9 mouse cellular contexts compared by ENCODE assay signal in the genomic region with DNA sequence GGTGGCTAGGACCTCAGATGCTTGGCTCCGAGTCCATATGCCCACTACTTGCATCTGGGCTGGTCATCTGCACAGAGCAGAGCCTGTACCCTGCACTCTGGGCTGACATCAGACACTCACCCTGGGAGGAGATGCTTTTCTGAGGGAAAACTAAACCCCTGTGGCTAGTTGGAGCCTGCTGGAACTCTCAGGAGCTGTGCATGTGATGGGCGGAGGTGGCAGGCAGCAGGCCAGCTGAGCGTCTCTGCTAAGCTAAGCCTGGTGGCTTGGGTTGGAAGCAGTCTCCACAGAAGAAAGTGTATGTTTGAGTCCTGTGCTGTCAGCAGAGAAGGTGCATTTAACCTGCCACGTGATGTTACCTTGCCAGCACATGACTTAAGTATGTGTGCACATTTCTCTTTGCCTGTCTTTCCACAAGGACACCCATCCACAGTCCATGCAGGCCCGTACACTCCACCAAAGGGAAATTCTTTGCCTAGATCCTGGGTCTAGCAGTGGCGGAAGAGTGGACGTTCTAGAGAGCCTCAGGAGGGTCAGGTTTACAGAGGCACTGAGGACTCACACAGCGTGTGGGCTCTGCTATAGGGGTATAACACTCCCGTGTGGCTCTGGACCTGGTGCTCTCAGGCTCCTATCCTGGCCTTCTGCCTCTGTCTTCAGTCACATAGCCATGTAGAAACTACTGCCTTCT. TPM values are rescaled to one million over a fixed set of nuclear protein-coding genes. Genes with fewer than 3 reads are reported as not detected.
DNase-seq lines count a peak whose midpoint lies in the region; ATAC-seq and TF ChIP-seq lines count a peak whose summit lies in the region.
"Had no signal": no experiment of that assay in that cellular context is flagged by ENCODE, and none has a peak within 500 bp of the region (broad histone marks: within the 10 kb centered on the region; RNA-seq: fewer than 3 reads in every experiment).

No protein-coding gene starts in this region.

- peaks cover 17% of the 10 kb centered on the region; the same call in 1 of the 2 replicates for H3K4me1 ChIP-seq in kidney, postnatal 0 days (replicated peaks; ENCODE audit: insufficient read depth, low read length)
- H3K4me1 ChIP-seq in kidney, embryonic 14.5 days (ENCODE audit: control insufficient read depth, insufficient read depth, low read length): peaks cover 14% of the 10 kb centered on the region

- peak overlapping the region; percentile 87 for H3K27ac ChIP-seq in kidney, postnatal 0 days
- H3K27ac ChIP-seq in gastrocnemius, adult 2 months: peak overlapping the region; percentile 84
- H3K27ac ChIP-seq in left cerebral cortex, adult 2 months: peak overlapping the region; percentile 87
- H3K27ac ChIP-seq in kidney, embryonic 14.5 days (ENCODE audit: low read depth, low read length): no peak overlapping the region

- no peak for DNase-seq in kidney, postnatal 0 days (ENCODE audit: low spot score)
- no peak for DNase-seq in kidney, adult 8-10 months
- peak; percentile 87 for DNase-seq in brain, adult 2 months (ENCODE audit: low read depth, low spot score)
- peak; percentile 83 for DNase-seq in gastrocnemius, adult 2 months
- DNase-seq in left cerebral cortex, adult 2 months (ENCODE audit: extremely low spot score in 1 of 2, low spot score in 2 of 2): peak; percentile 34 to 63
- no peak for DNase-seq in thymus, postnatal 25 days
- no peak for DNase-seq in urinary bladder, postnatal 4 days (ENCODE audit: low spot score in 2 of 2)

- H3K9me3 ChIP-seq in kidney, postnatal 0 days (replicated peaks; ENCODE audit: low read length): no peaks in the 10 kb centered on the region
- H3K9me3 ChIP-seq in kidney, embryonic 14.5 days (ENCODE audit: control insufficient read depth, low read length): no peaks in the 10 kb centered on the region
- H3K9me3 ChIP-seq: embryonic facial prominence, embryonic 12.5 days had no signal

- ATAC-seq in kidney, postnatal 0 days (replicated peaks; ENCODE audit: low FRiP score, low read depth): no peak
- ATAC-seq in kidney, embryonic 14.5 days (ENCODE audit: low FRiP score, low TSS enrichment): no peak

- no peak for TF ChIP-seq CTCF in kidney, postnatal 0 days (IDR thresholded peaks at IDR 0.05; ENCODE audit: low read depth)
- no peak for TF ChIP-seq CTCF in gastrocnemius, adult 2 months (IDR thresholded peaks at IDR 0.05)
- TF ChIP-seq CTCF in left cerebral cortex, adult 2 months (IDR thresholded peaks at IDR 0.05): peak; percentile 7

- WGBS in kidney, postnatal 0 days: 84% methylated on average over 9 of the region's 9 CpGs
- WGBS in kidney, embryonic 14.5 days: 85% methylated on average over 9 of the region's 9 CpGs

- H3K9ac ChIP-seq in kidney, postnatal 0 days (ENCODE audit: low read depth, low read length): no peak overlapping the region
- H3K9ac ChIP-seq in kidney, embryonic 14.5 days (ENCODE audit: low read depth, low read length): no peak overlapping the region
- H3K9ac ChIP-seq: embryonic facial prominence, embryonic 12.5 days had no signal

- H3K4me2 ChIP-seq in kidney, postnatal 0 days (ENCODE audit: low read length): no peak overlapping the region
- H3K4me2 ChIP-seq in kidney, embryonic 14.5 days (replicated peaks; ENCODE audit: low read depth, low read length): no peak overlapping the region
- H3K4me2 ChIP-seq: embryonic facial prominence, embryonic 12.5 days had no signal

- no peak overlapping the region for H3K4me3 ChIP-seq in kidney, postnatal 0 days (replicated peaks; ENCODE audit: low read depth, low read length)
- peak overlapping the region; percentile 31 for H3K4me3 ChIP-seq in gastrocnemius, adult 2 months
- H3K4me3 ChIP-seq in left cerebral cortex, adult 2 months: no peak overlapping the region
- H3K4me3 ChIP-seq in kidney, embryonic 14.5 days (ENCODE audit: low read length): no peak overlapping the region
- H3K4me3 ChIP-seq: embryonic facial prominence, embryonic 12.5 days had no signal

- H3K27me3 ChIP-seq in kidney, postnatal 0 days (ENCODE audit: insufficient read depth, low read length): no peaks in the 10 kb centered on the region
- no peaks in the 10 kb centered on the region for H3K27me3 ChIP-seq in kidney, embryonic 14.5 days (ENCODE audit: control insufficient read depth, insufficient read depth, low read length)
- H3K27me3 ChIP-seq: embryonic facial prominence, embryonic 12.5 days had no signal

- H3K36me3 ChIP-seq in kidney, postnatal 0 days (ENCODE audit: insufficient read depth, low read length): peaks cover 25% of the 10 kb centered on the region
- peaks cover 36% of the 10 kb centered on the region for H3K36me3 ChIP-seq in kidney, embryonic 14.5 days (ENCODE audit: control insufficient read depth, insufficient read depth, low read length)

- intact Hi-C loops in gastrocnemius, adult 2 months (cut with DNase I): no loop called here
- intact Hi-C loops in left cerebral cortex, adult 2 months (cut with DNase I): no loop called here

RNA-seq across cellular contexts. Expression of a gene that starts 31.1 kb away (rescaled TPM):
- polyA plus RNA-seq in kidney, postnatal 0 days (2015; fragmentation: Nextera tagmentation; extraction: Ambion mirVana): 23.1 and 23.4 TPM in 2 replicates
- total RNA-seq in gastrocnemius, adult 2 months (2021): 10 to 100 TPM; 26.0 to 28.5 TPM
- total RNA-seq in left cerebral cortex, adult 2 months (2021): 10 to 100 TPM; 53.9 to 54.6 TPM
- polyA plus RNA-seq in kidney, embryonic 14.5 days (2014; fragmentation: Nextera tagmentation; extraction: Ambion mirVana): 17.1 and 26.1 TPM in 2 replicates

RNA-seq across cellular contexts. Expression of a gene that starts 48.5 kb away (rescaled TPM):
- 13.5 and 14.3 TPM in 2 replicates for polyA plus RNA-seq in kidney, postnatal 0 days (2015; fragmentation: Nextera tagmentation; extraction: Ambion mirVana)
- 1 to 10 TPM; 5.6 to 6.3 TPM for total RNA-seq in gastrocnemius, adult 2 months (2021)
- total RNA-seq in left cerebral cortex, adult 2 months (2021): 10 to 100 TPM; 17.7 to 18.0 TPM
- 8.0 and 16.8 TPM in 2 replicates for polyA plus RNA-seq in kidney, embryonic 14.5 days (2014; fragmentation: Nextera tagmentation; extraction: Ambion mirVana)

RNA-seq across cellular contexts. Expression of a gene that starts 52.4 kb away (rescaled TPM):
- 0.97 and 1.0 TPM in 2 replicates for polyA plus RNA-seq in kidney, postnatal 0 days (2015; fragmentation: Nextera tagmentation; extraction: Ambion mirVana)
- total RNA-seq in gastrocnemius, adult 2 months (2021): 1 to 10 TPM in 1 of 2 experiments, under 1 TPM in 1; 0.97 to 1.1 TPM
- total RNA-seq in left cerebral cortex, adult 2 months (2021): 1 to 10 TPM; 6.7 to 7.1 TPM
- polyA plus RNA-seq in kidney, embryonic 14.5 days (2014; fragmentation: Nextera tagmentation; extraction: Ambion mirVana): 0.20 and 0.46 TPM in 2 replicates

Comparison
In these comparisons a context has a peak if more than half of its experiments do, and no peak if none do; other contexts are left out.
1. DNase-seq: peak in brain, adult 2 months (single experiment), gastrocnemius, adult 2 months (single experiment) and left cerebral cortex, adult 2 months (2 of 2); none in kidney, postnatal 0 days (single experiment), kidney, adult 8-10 months (0 of 2), thymus, postnatal 25 days (single experiment) and urinary bladder, postnatal 4 days (0 of 2).